Mouse (Mus musculus): ENCODE measurements at regions not wholly inside any gene's neighbourhood (a gene's known extent, or its start where the extent isn't known, plus 50 kb on each side); places are given as distances from the start of the nearest gene placed in this dataset.

- H3K4me3 ChIP-seq, result no peak overlapping the region
- WGBS, result 94% methylated on average over 6 of the region's 6 CpGs
- peaks cover 5% of the 10 kb centered on the region; the same call in 1 of the 2 replicates for H3K4me1 ChIP-seq
- no peaks in the 10 kb centered on the region for H3K36me3 ChIP-seq
- no peak for DNase-seq (ENCODE audit: low spot score)
- H3K27me3 ChIP-seq (ENCODE audit: low read depth, poor library complexity, severe bottlenecking), result no peaks in the 10 kb centered on the region
- no peak overlapping the region for H3K27ac ChIP-seq (replicated peaks)
- no peaks in the 10 kb centered on the region for H3K9me3 ChIP-seq (replicated peaks)
Measured at GRCm38 (mm10) chr10:25064701-25065362, 137.5 kb upstream of the Arg1 start.

GRCm38 (mm10) chr10:25061402-25062055 is 134.2 kb upstream of the Arg1 start:
- no peak overlapping the region for H3K27ac ChIP-seq (replicated peaks)
- no peak for DNase-seq (ENCODE audit: low spot score)
- WGBS, result 65% methylated on average over 13 of the region's 13 CpGs
- no peaks in the 10 kb centered on the region for H3K9me3 ChIP-seq (replicated peaks)
- H3K4me1 ChIP-seq, result peaks cover 5% of the 10 kb centered on the region; the same call in 1 of the 2 replicates
- H3K27me3 ChIP-seq (ENCODE audit: low read depth, poor library complexity, severe bottlenecking), result no peaks in the 10 kb centered on the region
- no peak overlapping the region for H3K4me3 ChIP-seq
- no peaks in the 10 kb centered on the region for H3K36me3 ChIP-seq

- H3K4me3 ChIP-seq, result no peak overlapping the region
Measured at GRCm38 (mm10) chr10:25058694-25059093, 131.4 kb upstream of the Arg1 start.

GRCm38 (mm10) chr10:25051998-25052397 is 124.7 kb upstream of the Arg1 start:
- H3K4me1 ChIP-seq, result no peaks in the 10 kb centered on the region
- 72% methylated on average over 3 of the region's 3 CpGs for WGBS
- H3K4me3 ChIP-seq, result no peak overlapping the region
- DNase-seq (ENCODE audit: low spot score), result no peak
- H3K27me3 ChIP-seq (ENCODE audit: low read depth, poor library complexity, severe bottlenecking), result no peaks in the 10 kb centered on the region
- no peaks in the 10 kb centered on the region for H3K36me3 ChIP-seq
- no peak overlapping the region for H3K27ac ChIP-seq (replicated peaks)
- H3K9me3 ChIP-seq (replicated peaks), result peaks cover 8% of the 10 kb centered on the region; the same call in 1 of the 2 replicates

More at GRCm38 (mm10) chr10:25058694-25059093, 131.4 kb upstream of the Arg1 start:
- H3K36me3 ChIP-seq, result no peaks in the 10 kb centered on the region
- no peak for DNase-seq (ENCODE audit: low spot score)
- 89% methylated on average over 11 of the region's 11 CpGs for WGBS
- no peaks in the 10 kb centered on the region for H3K9me3 ChIP-seq (replicated peaks)
- no peaks in the 10 kb centered on the region for H3K27me3 ChIP-seq (ENCODE audit: low read depth, poor library complexity, severe bottlenecking)
- peaks cover 5% of the 10 kb centered on the region; the same call in 1 of the 2 replicates for H3K4me1 ChIP-seq
- no peak overlapping the region for H3K27ac ChIP-seq (replicated peaks)

- peaks cover 8% of the 10 kb centered on the region; the same call in 1 of the 2 replicates for H3K9me3 ChIP-seq (replicated peaks)
- no peaks in the 10 kb centered on the region for H3K36me3 ChIP-seq
- no peak overlapping the region for H3K4me3 ChIP-seq
- WGBS, result 83% methylated on average over 5 of the region's 5 CpGs
- DNase-seq (ENCODE audit: low spot score), result no peak
- no peaks in the 10 kb centered on the region for H3K27me3 ChIP-seq (ENCODE audit: low read depth, poor library complexity, severe bottlenecking)
- H3K27ac ChIP-seq (replicated peaks), result no peak overlapping the region
- no peaks in the 10 kb centered on the region for H3K4me1 ChIP-seq
Measured at GRCm38 (mm10) chr10:25051368-25051874, 124.1 kb upstream of the Arg1 start.

- 90% methylated on average over 4 of the region's 4 CpGs for WGBS
- no peaks in the 10 kb centered on the region for H3K4me1 ChIP-seq
- H3K27ac ChIP-seq (replicated peaks), result no peak overlapping the region
- H3K36me3 ChIP-seq, result no peaks in the 10 kb centered on the region
- no peaks in the 10 kb centered on the region for H3K9me3 ChIP-seq (replicated peaks)
- DNase-seq (ENCODE audit: low spot score), result no peak
- H3K4me3 ChIP-seq, result no peak overlapping the region
- H3K27me3 ChIP-seq (ENCODE audit: low read depth, poor library complexity, severe bottlenecking), result no peaks in the 10 kb centered on the region
Measured at GRCm38 (mm10) chr10:25041221-25041620, 113.9 kb upstream of the Arg1 start.

GRCm38 (mm10) chr10:25039926-25040325 is 112.6 kb upstream of the Arg1 start:
- no peak overlapping the region for H3K27ac ChIP-seq (replicated peaks)
- no peak overlapping the region for H3K4me3 ChIP-seq
- DNase-seq (ENCODE audit: low spot score), result no peak
- no peaks in the 10 kb centered on the region for H3K4me1 ChIP-seq
- H3K27me3 ChIP-seq (ENCODE audit: low read depth, poor library complexity, severe bottlenecking), result no peaks in the 10 kb centered on the region
- 93% methylated on average over 3 of the region's 3 CpGs for WGBS
- no peaks in the 10 kb centered on the region for H3K9me3 ChIP-seq (replicated peaks)
- H3K36me3 ChIP-seq, result no peaks in the 10 kb centered on the region

GRCm38 (mm10) chr10:25036928-25037327 is 109.6 kb upstream of the Arg1 start:
- DNase-seq (ENCODE audit: low spot score), result no peak
- H3K4me1 ChIP-seq, result no peaks in the 10 kb centered on the region
- H3K4me3 ChIP-seq, result no peak overlapping the region
- H3K27ac ChIP-seq (replicated peaks), result no peak overlapping the region
- no peaks in the 10 kb centered on the region for H3K9me3 ChIP-seq (replicated peaks)
- 85% methylated on average over 3 of the region's 3 CpGs for WGBS
- H3K36me3 ChIP-seq, result no peaks in the 10 kb centered on the region
- no peaks in the 10 kb centered on the region for H3K27me3 ChIP-seq (ENCODE audit: low read depth, poor library complexity, severe bottlenecking)

GRCm38 (mm10) chr10:25035363-25035762 is 108.1 kb upstream of the Arg1 start:
- Histone ChIP-seq H3K9me3 (replicated peaks) (no peaks in the 10 kb centered on the region), H3K4me1 (no peaks in the 10 kb centered on the region), H3K27me3 (ENCODE audit: low read depth, poor library complexity, severe bottlenecking) (no peaks in the 10 kb centered on the region), H3K27ac (replicated peaks) (no peak overlapping the region), H3K4me3 (no peak overlapping the region), H3K36me3 (no peaks in the 10 kb centered on the region)
- WGBS, result 89% methylated on average over 6 of the region's 6 CpGs
- DNase-seq (ENCODE audit: low spot score), result no peak

GRCm38 (mm10) chr10:25032625-25033024 is 105.3 kb upstream of the Arg1 start:
- DNase-seq (ENCODE audit: low spot score), result no peak
- peaks cover 5% of the 10 kb centered on the region; the same call in 1 of the 2 replicates for H3K4me1 ChIP-seq
- H3K9me3 ChIP-seq (replicated peaks), result no peaks in the 10 kb centered on the region; the same call in 1 of the 2 replicates
- H3K4me3 ChIP-seq, result no peak overlapping the region
- WGBS, result 95% methylated on average over 1 of the region's 1 CpGs
- no peak overlapping the region for H3K27ac ChIP-seq (replicated peaks)
- H3K27me3 ChIP-seq (ENCODE audit: low read depth, poor library complexity, severe bottlenecking), result no peaks in the 10 kb centered on the region
- no peaks in the 10 kb centered on the region for H3K36me3 ChIP-seq

GRCm38 (mm10) chr10:25029387-25029915 is 102.2 kb upstream of the Arg1 start:
- H3K9me3 ChIP-seq (replicated peaks), result peaks cover 6% of the 10 kb centered on the region; the same call in 1 of the 2 replicates
- no peaks in the 10 kb centered on the region for H3K36me3 ChIP-seq
- H3K27me3 ChIP-seq (ENCODE audit: low read depth, poor library complexity, severe bottlenecking), result no peaks in the 10 kb centered on the region
- H3K4me3 ChIP-seq, result no peak overlapping the region
- H3K4me1 ChIP-seq, result peaks cover 5% of the 10 kb centered on the region; the same call in 1 of the 2 replicates
- 48% methylated on average over 6 of the region's 6 CpGs for WGBS
- no peak overlapping the region for H3K27ac ChIP-seq (replicated peaks)
- DNase-seq (ENCODE audit: low spot score), result no peak

- peaks cover 6% of the 10 kb centered on the region; the same call in 1 of the 2 replicates for H3K9me3 ChIP-seq (replicated peaks)
- no peaks in the 10 kb centered on the region for H3K27me3 ChIP-seq (ENCODE audit: low read depth, poor library complexity, severe bottlenecking)
- DNase-seq (ENCODE audit: low spot score), result no peak
- peaks cover 3% of the 10 kb centered on the region; the same call in 1 of the 2 replicates for H3K4me1 ChIP-seq
- H3K27ac ChIP-seq (replicated peaks), result no peak overlapping the region
- no peak overlapping the region for H3K4me3 ChIP-seq
- WGBS, result 82% methylated on average over 7 of the region's 7 CpGs
- no peaks in the 10 kb centered on the region for H3K36me3 ChIP-seq
Measured at GRCm38 (mm10) chr10:25023601-25024157, 96.4 kb upstream of the Arg1 start.

Measured in midbrain, embryonic 10.5 days (tissue).